Mouse (Mus musculus) heart, embryonic 12.5 days (tissue): ENCODE data around the gene Ube2r2. TPM values are rescaled to one million over a fixed set of nuclear protein-coding genes. Genes with fewer than 3 reads are reported as not detected.

Experiments used
- ATAC-seq: fragments of 200-750 bp; cut with Nextera tagmentation; 2 replicates; pipeline ENCODE4 v1.8.0; 2017; ENCODE audit warnings: moderate TSS enrichment, moderate library complexity; ENCODE audit not compliant: insufficient number of reproducible peaks, low FRiP score
- H3K27ac ChIP-seq: fragments of 300-500 bp; sonication (generic); 2 replicates; pipeline ENCODE4 v1.5.1; 2016; ENCODE audit warnings: mild to moderate bottlenecking, moderate library complexity; ENCODE audit not compliant: poor library complexity, severe bottlenecking
- H3K27me3 ChIP-seq: fragments of 300-500 bp; sonication (generic); replicated peaks from 2 replicates; pipeline ENCODE4 v1.6.1; 2016; ENCODE audit warnings: mild to moderate bottlenecking, moderate library complexity
- H3K36me3 ChIP-seq: fragments of 300-500 bp; sonication (generic); 2 replicates; pipeline ENCODE4 v1.6.1; 2016; ENCODE audit warnings: mild to moderate bottlenecking, moderate library complexity
- H3K4me1 ChIP-seq: fragments of 300-500 bp; sonication (generic); replicated peaks from 2 replicates; pipeline ENCODE4 v1.6.1; 2016; ENCODE audit warnings: mild to moderate bottlenecking
- H3K4me2 ChIP-seq: fragments of 300-500 bp; sonication (generic); 2 replicates; pipeline ENCODE4 v1.6.1; 2016; ENCODE audit warnings: mild to moderate bottlenecking, moderate library complexity
- H3K4me3 ChIP-seq: fragments of 300-500 bp; sonication (generic); 2 replicates; pipeline ENCODE4 v1.5.1; 2016; ENCODE audit warnings: mild to moderate bottlenecking
- H3K9ac ChIP-seq: fragments of 300-500 bp; sonication (generic); 2 replicates; pipeline ENCODE4 v1.6.1; 2016; ENCODE audit warnings: mild to moderate bottlenecking, moderate library complexity
- H3K9me3 ChIP-seq: fragments of 300-500 bp; sonication (generic); replicated peaks from 2 replicates; pipeline ENCODE4 v1.6.1; 2016; ENCODE audit warnings: mild to moderate bottlenecking, moderate library complexity
- WGBS: fragments of 180-500 bp; shearing (Covaris S2); methylation state at CpG from one replicate; pipeline ENCODE4 v1.1.7; 2016; 5-methylcytosine and 5-hydroxymethylcytosine counted together
- polyA plus RNA-seq: library from polyadenylated mRNA; unstranded; fragments of >200 nt; fragmentation: Nextera tagmentation; extraction: Ambion mirVana; gene quantifications from 2 replicates; pipeline ENCODE4 v1.2.1, GENCODE M21; 2016

Ube2r2 gene
- polyA plus RNA-seq, 1 experiment from 2014 or later = 87.7 TPM

GRCm38 (mm10) chr4:41124180-41124951 is 11.2 kb upstream of the Ube2r2 start, which contains the start of gene Nol6:
Gene Nol6 (minus strand): TSS chr4:41124455.
- peaks cover 8% of the 10 kb centered on the region for H3K4me1 ChIP-seq
- no peaks in the 10 kb centered on the region for H3K27me3 ChIP-seq
- peaks cover 33% of the 10 kb centered on the region for H3K36me3 ChIP-seq
- WGBS = 3% methylated on average over 28 of the region's 29 CpGs
- H3K27ac ChIP-seq = no peak within 1 kb of the TSS
- ATAC-seq = peak; percentile 99
- peak within 1 kb of the TSS; percentile 80 for H3K4me2 ChIP-seq
- peak within 1 kb of the TSS; percentile 66 for H3K4me3 ChIP-seq
- no peaks in the 10 kb centered on the region for H3K9me3 ChIP-seq
- H3K9ac ChIP-seq = peak within 1 kb of the TSS; percentile 68

GRCm38 (mm10) chr4:41129406-41129805 is 6.1 kb upstream of the Ube2r2 start:
- peak; percentile 73 for ATAC-seq
- WGBS = 6% methylated on average over 2 of the region's 2 CpGs
- H3K4me2 ChIP-seq = no peak overlapping the region
- H3K4me3 ChIP-seq = no peak overlapping the region
- no peaks in the 10 kb centered on the region for H3K36me3 ChIP-seq
- H3K9ac ChIP-seq = no peak overlapping the region
- H3K27ac ChIP-seq = no peak overlapping the region
- H3K4me1 ChIP-seq = peaks cover 2% of the 10 kb centered on the region; the same call in 1 of the 2 replicates
- no peaks in the 10 kb centered on the region for H3K9me3 ChIP-seq
- no peaks in the 10 kb centered on the region for H3K27me3 ChIP-seq

GRCm38 (mm10) chr4:41129836-41130235 is 5.7 kb upstream of the Ube2r2 start:
- 78% methylated on average over 3 of the region's 3 CpGs for WGBS
- H3K36me3 ChIP-seq = no peaks in the 10 kb centered on the region
- H3K27ac ChIP-seq = no peak overlapping the region
- no peak overlapping the region for H3K4me2 ChIP-seq
- H3K4me3 ChIP-seq = no peak overlapping the region
- H3K4me1 ChIP-seq = peaks cover 6% of the 10 kb centered on the region; the same call in 1 of the 2 replicates
- H3K9ac ChIP-seq = no peak overlapping the region
- ATAC-seq = peak; percentile 56
- no peaks in the 10 kb centered on the region for H3K9me3 ChIP-seq
- no peaks in the 10 kb centered on the region for H3K27me3 ChIP-seq

- no peak for ATAC-seq
- Histone ChIP-seq H3K9me3 (no peaks in the 10 kb centered on the region), H3K4me1 (peaks cover 6% of the 10 kb centered on the region; the same call in 1 of the 2 replicates), H3K9ac (no peak overlapping the region), H3K27ac (no peak overlapping the region), H3K4me2 (no peak overlapping the region), H3K36me3 (no peaks in the 10 kb centered on the region), H3K27me3 (no peaks in the 10 kb centered on the region), H3K4me3 (no peak overlapping the region)
- WGBS = 74% methylated on average over 6 of the region's 6 CpGs
Observed at GRCm38 (mm10) chr4:41132471-41132870, 3.1 kb upstream of the Ube2r2 start.

GRCm38 (mm10) chr4:41133529-41134291 is 1.8 kb upstream of the Ube2r2 start:
- H3K27ac ChIP-seq = no peak overlapping the region
- peaks cover 6% of the 10 kb centered on the region; the same call in 1 of the 2 replicates for H3K4me1 ChIP-seq
- H3K36me3 ChIP-seq = peaks cover 3% of the 10 kb centered on the region
- H3K4me2 ChIP-seq = no peak overlapping the region
- no peak overlapping the region for H3K4me3 ChIP-seq
- no peak overlapping the region for H3K9ac ChIP-seq
- WGBS = 79% methylated on average over 6 of the region's 6 CpGs
- no peak for ATAC-seq
- H3K27me3 ChIP-seq = no peaks in the 10 kb centered on the region
- H3K9me3 ChIP-seq = no peaks in the 10 kb centered on the region

GRCm38 (mm10) chr4:41134935-41135710 is 420 bp upstream of the Ube2r2 start:
- peak overlapping the region; percentile 99 for H3K27ac ChIP-seq
- H3K4me2 ChIP-seq = peak overlapping the region; percentile 83
- H3K4me3 ChIP-seq = peak overlapping the region; percentile 93
- H3K27me3 ChIP-seq = no peaks in the 10 kb centered on the region
- H3K4me1 ChIP-seq = peaks cover 6% of the 10 kb centered on the region; the same call in 1 of the 2 replicates
- peaks cover 7% of the 10 kb centered on the region for H3K36me3 ChIP-seq
- no peaks in the 10 kb centered on the region for H3K9me3 ChIP-seq
- H3K9ac ChIP-seq = peak overlapping the region; percentile 96
- 0% methylated on average over 20 of the region's 70 CpGs for WGBS
- ATAC-seq = peak; percentile 91

- H3K36me3 ChIP-seq = peaks cover 18% of the 10 kb centered on the region
- H3K9ac ChIP-seq = peak overlapping the region; percentile 96
- WGBS = 0% methylated on average over 4 of the region's 4 CpGs
- peak; percentile 37; the same call in 1 of the 2 replicates for ATAC-seq
- H3K4me2 ChIP-seq = peak overlapping the region; percentile 83
- H3K27me3 ChIP-seq = no peaks in the 10 kb centered on the region
- H3K9me3 ChIP-seq = no peaks in the 10 kb centered on the region
- H3K4me3 ChIP-seq = peak overlapping the region; percentile 93
- peak overlapping the region; percentile 99 for H3K27ac ChIP-seq
- H3K4me1 ChIP-seq = peaks cover 6% of the 10 kb centered on the region; the same call in 1 of the 2 replicates
Observed at GRCm38 (mm10) chr4:41136454-41136805, 887 bp downstream of the Ube2r2 start.

- peaks cover 22% of the 10 kb centered on the region for H3K36me3 ChIP-seq
- H3K27me3 ChIP-seq = no peaks in the 10 kb centered on the region
- under 1% methylated on average over 8 of the region's 8 CpGs for WGBS
- peak overlapping the region; percentile 83 for H3K4me2 ChIP-seq
- H3K9me3 ChIP-seq = no peaks in the 10 kb centered on the region
- H3K9ac ChIP-seq = peak overlapping the region; percentile 96
- no peak for ATAC-seq
- peak overlapping the region; percentile 93 for H3K4me3 ChIP-seq
- peak overlapping the region; percentile 99 for H3K27ac ChIP-seq
- H3K4me1 ChIP-seq = peaks cover 6% of the 10 kb centered on the region; the same call in 1 of the 2 replicates
Observed at GRCm38 (mm10) chr4:41136811-41137210, 1.3 kb downstream of the Ube2r2 start.

- H3K27me3 ChIP-seq = no peaks in the 10 kb centered on the region
- H3K9ac ChIP-seq = no peak overlapping the region
- H3K4me1 ChIP-seq = no peaks in the 10 kb centered on the region; the same call in none of the 2 replicates
- no peak overlapping the region for H3K4me3 ChIP-seq
- H3K4me2 ChIP-seq = no peak overlapping the region
- no peak for ATAC-seq
- H3K27ac ChIP-seq = no peak overlapping the region
- H3K9me3 ChIP-seq = no peaks in the 10 kb centered on the region
- H3K36me3 ChIP-seq = peaks cover 43% of the 10 kb centered on the region
- 91% methylated on average over 6 of the region's 6 CpGs for WGBS
Observed at GRCm38 (mm10) chr4:41140174-41140875, 4.8 kb downstream of the Ube2r2 start.

- H3K36me3 ChIP-seq = peaks cover 47% of the 10 kb centered on the region
- ATAC-seq = no peak
- WGBS = 92% methylated on average over 2 of the region's 2 CpGs
Observed at GRCm38 (mm10) chr4:41142601-41143000, 7.1 kb downstream of the Ube2r2 start.

More at GRCm38 (mm10) chr4:41142601-41143000, 7.1 kb downstream of the Ube2r2 start:
- H3K4me1 ChIP-seq = no peaks in the 10 kb centered on the region; the same call in none of the 2 replicates
- no peaks in the 10 kb centered on the region for H3K27me3 ChIP-seq
- H3K27ac ChIP-seq = no peak overlapping the region
- H3K4me3 ChIP-seq = no peak overlapping the region
- no peaks in the 10 kb centered on the region for H3K9me3 ChIP-seq
- H3K4me2 ChIP-seq = no peak overlapping the region
- H3K9ac ChIP-seq = no peak overlapping the region
